Mouse (Mus musculus) hindbrain, embryonic 13.5 days (tissue): ENCODE measurements around the gene N4bp2l2. TPM values are rescaled to one million over a fixed set of nuclear protein-coding genes. Genes with fewer than 3 reads are reported as not detected.
A peak's percentile ranks its signal among the peaks of the same experiment; 100 is the strongest.
"Not testable (repeated sequence)": the region's sequence is repeated elsewhere in the genome, so short reads cannot be mapped to it uniquely, and the experiment has no call there.

ENCODE experiments used
- ATAC-seq: fragments of 200-750 bp; cut with Nextera tagmentation; 2 replicates; pipeline ENCODE4 v1.8.0; 2017; ENCODE audit warnings: moderate TSS enrichment; ENCODE audit not compliant: low FRiP score
- H3K27ac ChIP-seq: fragments of 300-500 bp; sonication (generic); 2 replicates; pipeline ENCODE4 v1.5.1; 2015; ENCODE audit warnings: inconsistent platforms, mild to moderate bottlenecking, moderate library complexity
- H3K27me3 ChIP-seq: fragments of 300-500 bp; sonication (generic); 2 replicates; pipeline ENCODE4 v1.6.1; 2015; ENCODE audit warnings: mild to moderate bottlenecking, inconsistent platforms
- H3K36me3 ChIP-seq: fragments of 300-500 bp; sonication (generic); 2 replicates; pipeline ENCODE4 v1.6.1; 2015; ENCODE audit warnings: mild to moderate bottlenecking, inconsistent platforms
- H3K4me1 ChIP-seq: fragments of 300-500 bp; sonication (generic); replicated peaks from 2 replicates; pipeline ENCODE4 v1.6.1; 2015; ENCODE audit warnings: inconsistent platforms
- H3K4me2 ChIP-seq: fragments of 300-500 bp; sonication (generic); 2 replicates; pipeline ENCODE4 v1.6.1; 2015; ENCODE audit warnings: inconsistent platforms, mild to moderate bottlenecking, moderate library complexity
- H3K4me3 ChIP-seq: fragments of 300-500 bp; sonication (generic); 2 replicates; pipeline ENCODE4 v1.5.1; 2015; ENCODE audit warnings: mild to moderate bottlenecking, inconsistent platforms
- H3K9ac ChIP-seq: fragments of 300-500 bp; sonication (generic); 2 replicates; pipeline ENCODE4 v1.6.1; 2015; ENCODE audit warnings: mild to moderate bottlenecking, inconsistent platforms
- H3K9me3 ChIP-seq: fragments of 300-500 bp; sonication (generic); 2 replicates; pipeline ENCODE4 v1.6.1; 2016; ENCODE audit warnings: inconsistent platforms
- WGBS: fragments of 180-500 bp; shearing (Covaris S2); methylation state at CpG from one replicate; pipeline ENCODE4 v1.1.7; 2015; 5-methylcytosine and 5-hydroxymethylcytosine counted together
- polyA plus RNA-seq: library from polyadenylated mRNA; unstranded; fragments of >200 nt; fragmentation: Nextera tagmentation; extraction: Ambion mirVana; gene quantifications from 2 replicates; pipeline ENCODE4 v1.2.1, GENCODE M21; 2015

The N4bp2l2 gene
- polyA plus RNA-seq, result 35.2 and 36.7 TPM in 2 replicates

DNA sequence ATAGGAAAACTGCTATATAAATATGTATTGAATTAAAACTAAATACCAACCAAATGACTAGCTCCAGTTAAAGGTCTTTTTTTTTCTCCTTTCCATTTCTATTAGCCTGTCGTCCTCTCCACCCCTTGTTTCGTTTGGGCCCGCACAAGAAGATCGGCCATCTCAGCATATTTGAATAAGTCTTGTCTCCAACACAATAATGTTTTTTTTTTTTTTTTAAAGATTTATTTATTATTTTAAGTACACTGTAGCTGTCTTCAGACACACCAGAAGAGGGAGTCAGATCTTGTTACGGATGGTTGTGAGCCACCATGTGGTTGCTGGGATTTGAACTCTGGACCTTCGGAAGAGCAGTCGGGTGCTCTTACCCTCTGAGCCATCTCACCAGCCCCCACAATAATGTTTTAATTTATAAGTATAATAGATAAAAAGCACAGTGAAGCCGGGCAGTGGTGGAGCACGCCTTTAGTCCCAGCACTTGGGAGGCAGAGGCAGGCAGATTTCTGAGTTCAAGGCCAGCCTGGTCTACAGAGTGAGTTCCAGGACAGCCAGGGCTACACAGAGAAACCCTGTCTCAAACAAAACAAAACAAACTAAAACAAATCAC lies at the start of gene N4bp2l2:
Gene N4bp2l2, minus strand, starts transcription at position 51 of the 607 bp plus-strand sequence.
- Histone ChIP-seq H3K4me3 (peak within 1 kb of the TSS; percentile 98), H3K9ac (peak within 1 kb of the TSS; percentile 93), H3K4me2 (peak within 1 kb of the TSS; percentile 83), H3K27ac (peak within 1 kb of the TSS; percentile 92), H3K4me1 (peaks cover 19% of the 10 kb centered on the region)
- not testable (repeated sequence) for H3K27me3 ChIP-seq, H3K9me3 ChIP-seq, ATAC-seq, H3K36me3 ChIP-seq
- WGBS, result 94% methylated on average over 9 of the region's 9 CpGs

DNA sequence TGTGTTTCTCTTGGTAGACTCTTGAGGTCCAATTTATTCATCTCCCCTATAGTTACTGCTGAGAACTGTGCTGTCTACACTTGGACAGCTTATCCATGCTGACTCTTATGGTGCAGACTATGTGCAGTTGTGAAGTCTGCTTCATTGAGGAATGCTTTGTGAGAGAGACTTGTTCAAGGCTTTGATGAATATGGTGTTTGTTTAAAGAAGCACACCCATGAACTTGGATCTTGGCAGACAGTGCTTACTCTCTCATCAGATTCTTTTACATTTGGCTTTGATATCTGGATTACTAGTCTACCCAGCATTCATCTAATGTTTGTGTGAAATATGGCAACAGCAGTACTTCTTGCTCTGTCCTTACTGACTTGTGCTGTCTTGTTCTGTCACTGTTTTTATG lies 47.4 kb upstream of the N4bp2l2 start:
- Histone ChIP-seq H3K27me3 (no peaks in the 10 kb centered on the region), H3K4me1 (peaks cover 11% of the 10 kb centered on the region), H3K9ac (no peak overlapping the region), H3K4me3 (no peak overlapping the region), H3K4me2 (no peak overlapping the region), H3K9me3 (no peaks in the 10 kb centered on the region), H3K36me3 (no peaks in the 10 kb centered on the region), H3K27ac (no peak overlapping the region)
- ATAC-seq, result no peak

DNA sequence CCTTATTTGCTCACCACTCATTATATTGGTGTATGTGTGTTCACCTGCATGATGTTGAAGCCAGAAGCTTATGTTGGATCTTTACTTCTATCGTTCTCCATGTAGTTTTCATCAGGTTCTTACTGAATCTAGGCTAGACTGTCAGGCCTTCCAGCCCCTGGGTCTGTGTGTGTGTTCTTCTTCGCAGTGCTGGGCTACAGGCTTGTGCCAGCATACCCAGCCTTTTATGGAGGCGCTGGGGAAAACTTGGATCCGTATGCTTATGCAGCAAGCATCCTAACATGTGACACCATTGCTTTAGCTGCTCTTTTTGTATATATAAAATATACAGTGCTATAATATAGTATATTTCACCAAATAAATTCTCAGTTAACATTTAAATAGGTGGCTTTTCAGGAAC lies 45.5 kb upstream of the N4bp2l2 start:
- ATAC-seq, result no peak
- Histone ChIP-seq H3K36me3 (no peaks in the 10 kb centered on the region), H3K4me1 (peaks cover 7% of the 10 kb centered on the region; the same call in 1 of the 2 replicates), H3K4me2 (no peak overlapping the region), H3K4me3 (no peak overlapping the region), H3K27ac (no peak overlapping the region), H3K27me3 (no peaks in the 10 kb centered on the region), H3K9ac (no peak overlapping the region), H3K9me3 (no peaks in the 10 kb centered on the region)
- WGBS, result 95% methylated on average over 4 of the region's 4 CpGs

DNA sequence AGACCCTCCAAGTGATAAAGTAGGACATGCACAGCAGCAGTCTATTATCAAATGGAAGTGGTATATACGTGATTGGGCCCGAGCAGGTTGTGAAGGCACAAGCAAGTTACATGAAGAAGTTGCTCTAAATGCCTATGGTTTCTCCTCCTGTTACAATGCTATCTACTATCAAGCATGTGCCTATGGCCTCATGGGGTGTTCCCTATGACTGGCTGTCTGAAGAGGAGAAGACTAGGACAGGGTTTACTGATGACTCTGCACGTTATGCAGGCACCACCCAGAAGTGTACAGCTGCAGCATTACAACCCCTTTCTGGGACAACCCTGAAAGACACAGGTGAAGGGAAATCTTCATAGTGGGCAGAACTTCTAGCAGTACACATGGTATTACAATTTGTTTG lies 41.2 kb upstream of the N4bp2l2 start:
- ATAC-seq, H3K4me1 ChIP-seq, H3K4me2 ChIP-seq, H3K4me3 ChIP-seq, H3K9me3 ChIP-seq, H3K36me3 ChIP-seq, H3K9ac ChIP-seq, H3K27me3 ChIP-seq, H3K27ac ChIP-seq: not testable (repeated sequence)
- WGBS, result 94% methylated on average over 3 of the region's 3 CpGs

DNA sequence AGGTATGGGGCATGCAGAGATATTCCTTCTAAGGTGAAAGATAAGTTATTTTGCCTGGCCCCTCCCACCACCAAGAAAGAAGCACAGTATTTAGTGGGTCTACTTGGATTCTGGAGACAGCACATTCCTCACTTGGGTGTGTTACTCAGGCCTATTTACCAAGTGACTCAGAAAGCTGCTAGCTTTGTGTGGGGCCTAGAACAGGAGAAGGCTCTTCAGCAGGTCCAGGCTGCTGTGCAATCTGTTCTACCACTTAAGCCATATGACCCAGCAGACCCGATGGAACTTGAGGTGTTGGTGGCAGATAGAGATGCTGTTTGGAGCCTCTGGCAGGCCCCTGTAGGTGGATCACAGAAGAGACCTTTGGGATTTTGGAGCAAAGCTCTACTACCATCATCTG lies 40.7 kb upstream of the N4bp2l2 start:
- not testable (repeated sequence) for H3K27me3 ChIP-seq, H3K9me3 ChIP-seq, H3K4me3 ChIP-seq, H3K9ac ChIP-seq, H3K4me2 ChIP-seq, H3K27ac ChIP-seq, ATAC-seq, H3K36me3 ChIP-seq, H3K4me1 ChIP-seq
- 97% methylated on average over 1 of the region's 1 CpGs for WGBS

DNA sequence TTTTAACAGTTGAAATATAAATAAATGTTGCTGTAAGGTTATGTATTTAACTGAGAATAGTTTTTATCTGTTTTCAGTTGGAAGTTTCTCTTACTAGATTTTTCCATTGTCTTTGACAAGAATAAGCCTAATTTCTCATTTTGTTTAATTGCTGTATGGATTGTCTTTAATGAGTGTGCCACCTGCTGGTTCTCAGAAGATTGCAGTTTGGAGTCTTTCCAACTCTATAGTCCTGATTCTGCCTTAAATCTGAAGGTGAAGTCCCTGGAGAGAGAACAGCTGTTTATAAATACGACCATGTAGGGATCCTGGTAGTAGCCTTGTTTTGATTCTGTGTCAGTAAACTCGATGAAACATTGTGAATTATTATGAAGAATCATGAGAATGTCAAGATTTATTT lies 36.7 kb upstream of the N4bp2l2 start:
- Histone ChIP-seq H3K9me3 (no peaks in the 10 kb centered on the region), H3K4me2 (no peak overlapping the region), H3K9ac (no peak overlapping the region), H3K27me3 (no peaks in the 10 kb centered on the region), H3K27ac (no peak overlapping the region), H3K4me3 (no peak overlapping the region), H3K4me1 (no peaks in the 10 kb centered on the region), H3K36me3 (peaks cover 8% of the 10 kb centered on the region)
- WGBS, result 64% methylated on average over 2 of the region's 2 CpGs
- no peak for ATAC-seq

DNA sequence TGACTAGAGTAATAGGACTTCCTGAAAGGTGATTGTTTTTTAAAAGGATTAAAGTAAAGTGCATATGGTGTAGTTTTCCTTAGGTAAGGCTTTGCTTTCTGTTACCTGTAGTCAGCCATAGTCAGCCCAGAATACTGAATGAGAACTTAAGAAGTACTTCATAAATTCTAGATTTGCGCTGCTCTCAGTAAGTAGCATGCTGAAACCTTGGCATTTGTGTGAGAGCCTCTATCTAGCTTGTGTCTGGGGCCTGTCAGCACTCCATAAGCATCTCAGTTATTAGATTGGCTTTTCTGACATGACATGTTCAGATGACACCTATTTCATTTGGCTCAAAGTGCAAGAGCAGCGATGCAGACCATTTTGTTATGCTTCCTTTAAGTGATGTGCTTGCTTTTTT lies 27.3 kb upstream of the N4bp2l2 start:
- no peak overlapping the region for H3K4me2 ChIP-seq
- H3K4me1 ChIP-seq, result no peaks in the 10 kb centered on the region
- no peak for ATAC-seq
- peaks cover 15% of the 10 kb centered on the region for H3K36me3 ChIP-seq
- 96% methylated on average over 2 of the region's 2 CpGs for whole genome bisulfite sequencing
- no peak overlapping the region for H3K9ac ChIP-seq
- no peak overlapping the region for H3K27ac ChIP-seq
- H3K9me3 ChIP-seq, result no peaks in the 10 kb centered on the region
- no peaks in the 10 kb centered on the region for H3K27me3 ChIP-seq
- H3K4me3 ChIP-seq, result no peak overlapping the region

DNA sequence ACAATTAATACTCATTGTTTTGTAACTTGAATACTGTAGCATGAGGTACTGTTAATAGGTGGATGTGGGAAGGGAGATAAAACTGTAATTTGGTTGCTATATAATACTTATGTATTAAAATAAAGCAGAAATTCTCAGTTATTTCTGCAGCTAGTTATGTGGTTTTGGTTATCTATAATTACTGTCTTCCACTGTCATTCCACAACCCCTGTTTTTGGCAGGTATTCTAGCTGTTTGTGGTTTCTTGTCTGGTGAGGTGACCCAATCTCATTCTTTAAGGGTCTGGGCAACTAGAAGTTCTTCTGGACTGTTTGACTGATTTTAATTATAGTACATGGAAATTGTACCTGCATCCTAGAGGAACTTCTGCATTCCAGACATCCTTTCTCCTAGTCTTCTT lies 24.7 kb upstream of the N4bp2l2 start:
- ATAC-seq, result no peak
- no peak overlapping the region for H3K9ac ChIP-seq
- H3K9me3 ChIP-seq, result no peaks in the 10 kb centered on the region

DNA sequence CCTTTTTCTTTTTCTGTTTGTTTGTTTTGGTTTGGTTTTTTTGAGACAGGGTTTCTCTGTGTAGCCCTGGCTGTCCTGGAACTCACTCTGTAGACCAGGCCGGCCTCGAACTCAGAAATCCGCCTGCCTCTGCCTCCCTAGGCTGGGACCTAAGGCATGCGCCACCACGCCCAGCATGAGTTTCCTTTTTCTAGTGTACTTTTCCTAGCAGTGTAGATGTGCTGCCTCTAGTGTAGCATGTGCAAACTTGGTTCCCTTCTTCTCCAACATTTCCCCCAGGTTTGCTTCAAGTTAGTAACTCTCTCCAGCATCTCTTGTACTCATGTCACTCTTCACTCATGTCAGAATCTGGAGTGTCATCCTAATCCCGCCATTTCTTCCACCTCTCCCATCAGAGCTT lies 16.9 kb upstream of the N4bp2l2 start:
- not testable (repeated sequence) for H3K36me3 ChIP-seq, ATAC-seq, H3K4me1 ChIP-seq, H3K27me3 ChIP-seq, H3K4me2 ChIP-seq, H3K9ac ChIP-seq, H3K9me3 ChIP-seq, H3K27ac ChIP-seq, H3K4me3 ChIP-seq
- WGBS, result 98% methylated on average over 6 of the region's 6 CpGs

More for the DNA sequence above, 24.7 kb upstream of the N4bp2l2 start:
- Histone ChIP-seq H3K36me3 (peaks cover 8% of the 10 kb centered on the region), H3K4me1 (no peaks in the 10 kb centered on the region), H3K4me3 (no peak overlapping the region), H3K27me3 (no peaks in the 10 kb centered on the region), H3K27ac (no peak overlapping the region), H3K4me2 (no peak overlapping the region)

DNA sequence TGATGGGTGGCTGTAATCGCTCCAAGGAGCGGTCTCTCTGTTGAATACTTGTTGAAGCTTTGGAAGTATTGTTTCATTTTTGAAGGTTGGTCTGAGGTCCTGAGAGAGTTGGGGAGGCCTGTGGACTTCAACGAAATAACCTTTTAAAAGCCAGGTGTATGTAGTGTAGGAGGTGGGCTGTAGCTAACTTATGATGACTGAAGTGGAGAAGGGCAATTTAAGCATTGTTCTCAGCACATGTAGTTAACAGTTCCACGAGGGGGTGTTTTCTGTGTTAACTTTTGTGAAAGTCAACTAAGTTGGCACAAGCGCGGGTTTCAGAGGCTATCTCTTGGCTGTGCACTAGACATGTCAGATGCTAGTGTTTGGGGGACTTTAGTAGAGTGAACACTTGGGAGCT lies 8.9 kb upstream of the N4bp2l2 start:
- peak overlapping the region; percentile 65 for H3K4me2 ChIP-seq
- no peaks in the 10 kb centered on the region for H3K9me3 ChIP-seq
- peaks cover 22% of the 10 kb centered on the region for H3K4me1 ChIP-seq
- ATAC-seq, result no peak
- no peak overlapping the region; the same call in 1 of the 2 replicates for H3K27ac ChIP-seq
- H3K4me3 ChIP-seq, result peak overlapping the region; percentile 89
- H3K36me3 ChIP-seq, result no peaks in the 10 kb centered on the region
- H3K27me3 ChIP-seq, result no peaks in the 10 kb centered on the region
- 63% methylated on average over 6 of the region's 6 CpGs for WGBS
- H3K9ac ChIP-seq, result peak overlapping the region; percentile 95

DNA sequence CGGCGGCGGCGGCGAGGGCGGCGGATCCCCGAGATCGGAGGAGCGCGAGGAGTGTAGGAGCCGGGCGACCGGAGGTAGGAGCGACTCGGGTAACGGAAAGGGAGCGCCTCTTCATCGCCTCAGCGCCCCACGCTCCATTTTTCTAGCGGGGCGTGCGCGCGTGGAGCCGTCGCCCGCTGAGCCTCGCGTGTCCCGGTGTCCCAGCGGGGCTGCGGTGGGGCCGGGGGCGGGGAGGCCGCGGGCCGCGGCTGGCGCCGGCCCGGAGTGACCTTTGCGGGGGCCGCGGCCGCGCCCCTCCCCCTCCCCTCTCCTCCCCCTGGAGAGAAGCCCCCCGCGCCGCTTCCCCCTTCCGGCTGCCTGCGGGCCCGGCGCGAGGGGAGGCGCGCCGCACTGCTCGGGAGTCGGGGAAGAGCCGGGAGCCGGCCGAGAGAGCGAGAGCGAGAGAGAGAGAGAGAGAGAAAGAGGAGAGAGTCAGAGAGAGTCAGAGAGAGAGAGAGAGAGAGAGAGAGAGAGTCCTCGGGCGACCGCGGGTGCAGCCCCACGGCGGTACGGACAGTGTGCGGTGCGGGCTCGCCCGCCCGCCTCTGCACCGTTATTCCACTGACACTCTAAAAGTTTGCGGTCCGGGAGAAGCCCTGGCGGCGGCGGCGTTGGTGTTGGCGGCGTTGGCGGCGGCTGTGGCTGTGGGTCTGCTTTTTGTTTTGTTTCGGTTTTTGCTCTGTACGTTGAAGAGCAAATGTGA lies 8.1 kb upstream of the N4bp2l2 start:
- H3K9me3 ChIP-seq, result no peaks in the 10 kb centered on the region
- WGBS, result under 1% methylated on average over 35 of the region's 91 CpGs
- peak; percentile 76 for ATAC-seq

DNA sequence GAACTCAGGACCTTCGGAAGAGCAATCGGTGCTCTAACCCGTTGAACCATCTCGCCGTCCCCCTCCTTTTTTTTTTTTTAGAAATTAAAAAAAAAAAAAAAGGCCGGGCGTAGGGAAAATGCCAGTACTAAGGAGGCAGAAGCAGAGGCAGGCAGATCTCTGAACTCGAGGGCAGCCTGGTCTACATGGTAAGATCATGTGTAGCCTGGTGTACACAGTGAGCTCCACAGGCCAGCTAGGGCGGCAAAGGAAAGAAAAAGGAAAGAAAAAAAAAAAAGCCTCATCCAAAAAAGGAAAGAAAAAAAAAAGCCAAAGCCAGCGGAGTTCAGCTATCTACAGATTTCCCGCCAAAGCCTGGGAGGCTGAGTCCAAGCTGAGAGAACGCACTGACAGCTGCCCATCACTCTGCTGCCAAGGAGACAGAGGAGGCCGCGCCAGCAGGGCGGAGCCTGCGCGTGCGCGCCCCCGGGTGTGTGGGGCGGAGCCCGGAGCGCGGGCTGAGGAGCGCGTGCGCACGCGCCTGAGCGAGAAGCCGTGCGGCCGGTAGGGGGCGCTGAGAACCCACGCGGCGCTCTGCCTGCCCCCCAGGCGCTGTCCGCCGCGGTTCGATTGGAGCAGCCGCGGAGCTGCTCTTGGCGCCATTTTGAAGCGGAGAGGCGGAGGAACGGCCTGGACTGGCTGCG lies 7.3 kb upstream of the N4bp2l2 start, which contains the start of gene Pds5b:
Gene Pds5b, plus strand, starts transcription at position 587 of the 683 bp plus-strand sequence.
- H3K9me3 ChIP-seq, result no peaks in the 10 kb centered on the region
- ATAC-seq, result peak; percentile 97
- peak within 1 kb of the TSS; percentile 65 for H3K4me2 ChIP-seq
- peak within 1 kb of the TSS; percentile 89 for H3K4me3 ChIP-seq
- H3K4me1 ChIP-seq, result peaks cover 22% of the 10 kb centered on the region
- H3K36me3 ChIP-seq, result no peaks in the 10 kb centered on the region
- 14% methylated on average over 48 of the region's 49 CpGs for WGBS
- peak within 1 kb of the TSS; percentile 98 for H3K27ac ChIP-seq
- H3K9ac ChIP-seq, result peak within 1 kb of the TSS; percentile 95
- H3K27me3 ChIP-seq, result no peaks in the 10 kb centered on the region

More for the DNA sequence above, 8.1 kb upstream of the N4bp2l2 start:
- Histone ChIP-seq H3K27me3 (no peaks in the 10 kb centered on the region), H3K4me1 (peaks cover 22% of the 10 kb centered on the region), H3K36me3 (no peaks in the 10 kb centered on the region), H3K4me3 (peak overlapping the region; percentile 89), H3K9ac (peak overlapping the region; percentile 95), H3K4me2 (peak overlapping the region; percentile 65), H3K27ac (peak overlapping the region; percentile 98)
